Mouse (Mus musculus): Measurements from ENCODE around the gene Prok1.

GRCm38 (mm10) chr3:107187022-107187421 lies 52.5 kb downstream of the Prok1 start:
- TF ChIP-seq CTCF (IDR thresholded peaks at IDR 0.05; ENCODE audit: low read depth, low read length) (no peak), TAL1 (conservative IDR thresholded peaks at IDR 0.05; ENCODE audit: low read depth, low read length) (no peak)

All from G1E (cell line).